Mouse (Mus musculus) bone marrow macrophage, adult 2 months (primary cell): ENCODE measurements at regions not wholly inside any gene's neighbourhood (a gene's known extent, or its start where the extent isn't known, plus 50 kb on each side); places are given as distances from the start of the nearest gene placed in this dataset.

Experiments
- CTCF ChIP-seq: IDR thresholded peaks from 2 replicates; pipeline ENCODE4 v1.5.1; 2012; ENCODE audit warnings: low read depth, mild to moderate bottlenecking, low read length, moderate library complexity
- POLR2A ChIP-seq: IDR thresholded peaks from 2 replicates; pipeline ENCODE4 v1.6.1; 2012; ENCODE audit warnings: mild to moderate bottlenecking, low read depth, low read length, borderline replicate concordance

- TF ChIP-seq CTCF, result no peak
- TF ChIP-seq POLR2A, result no peak
Observed at GRCm38 (mm10) chr14:58759759-58760158, 382.9 kb downstream of the 1700129C05Rik start.
